Mouse (Mus musculus) brain, embryonic 18.5 days (tissue): ENCODE measurements at regions not wholly inside any gene's neighbourhood (a gene's known extent, or its start where the extent isn't known, plus 50 kb on each side); places are given as distances from the start of the nearest gene placed in this dataset.
A peak's percentile ranks its signal among the peaks of the same experiment; 100 is the strongest.

Source experiments
- DNase-seq: peaks from one replicate; pipeline ENCODE4 v3.0.0-alpha.2; 2012; ENCODE audit warnings: low read depth, low spot score

DNA sequence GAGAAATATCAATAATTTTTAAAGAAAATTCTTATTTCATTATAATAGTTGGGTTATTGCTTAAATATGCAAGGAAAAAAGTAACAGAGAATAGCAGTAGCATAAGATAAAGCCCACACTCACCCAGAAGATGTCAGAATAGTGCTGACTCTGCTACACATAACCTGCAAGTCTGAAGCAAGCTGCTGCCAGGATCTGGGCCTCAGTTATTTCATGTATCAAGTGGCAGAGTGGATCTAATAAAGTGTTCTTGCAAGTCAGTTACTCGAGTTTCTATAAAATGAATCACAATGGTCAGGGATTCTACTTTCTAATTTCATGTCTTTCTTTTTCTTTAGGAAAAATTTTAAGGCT lies 466.2 kb downstream of the Klhl13 start:
- DNase-seq, result no peak

DNA sequence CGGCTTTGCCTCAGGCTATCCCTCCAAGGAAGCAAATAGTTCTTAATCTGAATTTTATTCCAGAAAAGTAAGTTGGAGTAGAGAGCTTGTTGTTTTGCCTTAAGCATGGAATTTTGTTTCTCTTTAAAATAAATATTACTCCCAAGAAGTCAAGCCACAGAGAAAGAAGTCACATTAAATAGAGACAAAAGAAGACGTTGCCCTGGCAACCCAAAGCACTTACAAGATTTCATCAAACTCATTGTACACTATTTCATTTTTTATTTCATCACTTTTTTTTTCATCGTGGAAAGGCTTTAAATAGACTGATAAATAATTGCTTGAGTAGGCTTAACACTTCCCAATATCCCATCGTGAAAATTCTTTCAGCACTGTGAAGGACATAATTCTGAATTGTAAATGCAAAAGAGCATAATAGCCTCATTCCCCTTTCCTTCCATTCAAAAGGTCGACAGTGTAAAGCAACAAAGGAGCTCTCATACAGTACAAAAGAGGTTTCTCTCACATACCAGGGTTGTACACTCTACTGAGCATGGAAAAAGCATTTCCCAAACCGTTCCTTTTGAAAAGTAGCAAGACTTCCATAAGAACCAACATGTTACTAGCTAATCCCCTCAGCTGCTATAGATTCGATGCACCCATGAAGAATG lies 466.7 kb downstream of the Klhl13 start:
- DNase-seq, result peak; percentile 10

DNA sequence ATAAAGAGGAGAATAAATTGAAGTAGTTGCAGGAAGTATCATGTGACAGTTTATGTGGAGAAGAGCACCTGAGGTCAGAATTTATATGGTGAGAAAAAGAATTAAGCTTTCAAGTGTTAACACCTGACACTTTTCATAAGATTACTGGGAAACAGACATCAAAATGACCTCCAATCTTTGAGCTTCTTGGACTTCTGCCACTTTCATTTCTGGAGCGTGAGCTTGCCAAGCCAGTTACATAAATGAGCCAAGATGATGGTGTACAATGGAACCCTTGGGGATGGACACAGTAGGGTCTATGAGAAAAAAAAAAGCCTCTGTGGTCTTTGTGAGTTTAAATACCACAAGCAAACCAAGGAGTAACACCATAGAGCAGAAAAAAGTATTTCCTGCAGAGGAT lies 495.1 kb downstream of the Klhl13 start:
- DNase-seq, result no peak

DNA sequence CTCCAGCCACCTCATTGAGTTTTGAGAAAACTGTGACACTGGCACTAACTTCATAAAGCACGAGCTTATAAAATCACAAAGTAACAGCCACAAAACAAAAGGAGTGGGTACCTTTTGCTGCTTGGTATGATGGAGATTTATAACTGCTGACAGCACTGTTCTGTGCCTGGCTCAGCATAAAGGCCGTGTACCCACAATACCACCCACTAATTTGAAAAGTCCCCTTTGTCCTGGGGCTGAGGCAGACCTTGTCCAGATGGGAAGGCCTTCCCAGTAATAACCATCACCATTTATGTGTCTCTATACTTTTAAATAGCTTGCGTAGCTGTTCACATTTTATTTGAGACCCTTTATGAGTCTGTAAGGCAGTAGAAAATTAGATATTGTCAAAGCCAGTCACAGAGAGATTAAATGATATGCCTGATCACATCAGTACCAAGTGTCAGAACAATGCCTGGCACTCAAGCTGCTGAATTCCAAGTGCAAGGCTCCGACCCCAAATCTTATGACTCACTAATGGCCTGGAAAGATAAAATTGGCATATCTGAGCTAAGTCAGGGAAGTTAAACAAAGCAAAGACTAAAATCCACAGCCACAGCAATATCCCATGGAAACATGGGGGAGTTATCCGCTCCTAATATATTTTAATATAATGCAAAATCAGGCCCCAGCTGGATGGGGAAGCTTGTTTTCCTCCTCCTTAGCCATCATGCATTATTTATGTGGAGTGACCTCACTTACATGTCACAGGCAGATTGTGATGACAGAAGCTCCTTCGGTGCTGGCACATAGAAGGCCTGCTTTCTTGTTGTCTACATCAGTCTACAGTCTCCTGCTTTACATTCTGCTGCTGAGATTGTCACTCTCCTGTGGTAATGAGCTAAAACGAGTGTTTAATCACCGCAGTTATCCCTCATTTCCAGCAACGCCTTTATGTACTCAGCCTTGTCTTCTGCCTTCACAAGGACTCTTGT lies 515.1 kb downstream of the Klhl13 start:
- DNase-seq, result peak; percentile 32

GRCm38 (mm10) chrX:22848778-22849177 lies 516.1 kb downstream of the Klhl13 start:
- no peak for DNase-seq

DNA sequence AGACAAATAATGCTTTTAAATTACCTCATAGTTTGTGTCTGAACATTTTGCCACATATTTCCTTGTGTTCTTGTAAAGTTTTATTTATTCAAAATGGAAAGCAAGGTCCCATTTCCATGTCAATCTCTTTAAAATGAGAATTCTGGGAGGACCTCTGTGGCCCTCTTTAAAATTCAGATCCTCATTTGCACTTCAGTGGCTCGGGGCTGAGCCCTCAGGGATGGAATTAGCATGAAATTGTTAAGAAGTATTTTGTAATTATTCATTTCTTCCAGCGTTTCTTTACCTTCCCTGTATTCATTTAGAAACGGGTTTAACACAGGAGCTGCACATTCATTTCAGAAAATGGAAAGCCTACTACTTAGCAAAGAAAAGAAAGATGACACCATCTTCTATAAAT lies 531.7 kb downstream of the Klhl13 start:
- no peak for DNase-seq

- DNase-seq, result no peak
Observed at GRCm38 (mm10) chrX:22805184-22805583, 559.7 kb downstream of the Klhl13 start.

GRCm38 (mm10) chrX:22769971-22770530 lies 594.8 kb downstream of the Klhl13 start:
- no peak for DNase-seq

DNA sequence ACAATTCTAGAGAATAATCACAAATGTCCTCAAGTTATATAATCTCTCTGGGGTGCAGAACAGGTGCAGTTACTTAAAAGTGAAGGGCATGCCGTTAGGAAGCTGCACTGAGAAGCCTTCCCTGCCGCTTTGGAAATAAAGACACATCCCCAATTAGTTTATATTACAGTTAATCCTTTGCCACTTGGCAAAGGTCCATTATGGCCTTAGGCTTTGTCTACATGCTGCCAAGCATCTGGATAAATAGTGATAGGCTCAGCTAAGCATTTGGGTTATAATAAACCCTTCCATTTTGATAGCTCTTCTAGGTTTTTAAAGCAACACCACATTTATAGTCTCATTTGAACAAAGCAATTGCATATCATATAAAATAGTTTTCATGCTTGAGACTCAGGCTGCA lies 625.6 kb downstream of the Klhl13 start:
- no peak for DNase-seq

DNA sequence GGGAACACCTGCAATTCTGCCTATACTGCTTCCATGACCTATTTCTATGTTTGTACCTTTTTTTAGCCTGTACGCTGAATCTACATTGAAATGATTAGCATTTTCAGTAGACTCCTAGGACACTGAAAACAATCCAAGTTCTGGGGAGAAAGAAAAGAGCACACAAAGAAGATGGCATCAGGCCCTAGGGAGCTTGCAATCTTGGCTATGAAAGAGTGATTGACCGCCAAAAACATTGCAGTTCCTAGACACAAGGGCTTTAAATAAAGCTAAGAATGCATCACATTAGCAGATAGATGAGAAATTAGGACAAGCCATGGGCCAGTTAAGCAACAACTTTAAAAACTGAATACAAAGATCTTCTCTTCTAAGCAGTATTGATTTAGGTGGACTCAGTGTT lies 666.7 kb downstream of the Klhl13 start:
- peak; percentile 12 for DNase-seq

DNA sequence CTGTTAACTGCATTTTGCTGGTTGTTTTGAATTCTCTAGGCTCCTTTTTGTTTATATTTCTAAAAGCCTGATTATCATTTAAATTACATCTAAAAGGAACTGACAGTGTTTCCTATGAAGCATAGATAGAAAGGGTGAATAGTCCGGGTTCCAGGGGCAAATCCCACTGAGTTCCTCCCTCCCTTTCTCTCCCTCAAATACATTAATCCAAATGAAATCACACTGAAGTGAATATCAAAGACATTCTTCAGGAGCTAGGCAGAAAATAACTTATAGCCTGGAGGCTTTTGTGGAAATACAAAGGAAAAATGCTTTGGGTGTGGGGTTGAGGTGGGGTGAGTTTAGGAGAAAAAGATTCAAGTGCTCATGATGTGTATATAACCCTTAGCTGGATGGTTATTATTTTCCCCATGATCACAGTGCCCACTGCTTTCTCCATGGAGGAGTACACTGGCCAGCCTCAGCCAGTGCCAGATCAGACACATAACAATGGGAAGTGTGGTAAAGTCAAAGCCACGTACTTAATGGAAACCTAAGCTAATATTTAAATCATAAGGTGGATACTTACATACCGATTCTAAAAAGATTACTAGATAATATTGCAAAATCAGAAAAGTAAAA lies 707.0 kb downstream of the Klhl13 start:
- DNase-seq, result no peak
